Mouse (Mus musculus): Measurements from ENCODE around the gene Pou6f1. TPM values are rescaled to one million over a fixed set of nuclear protein-coding genes. Genes with fewer than 3 reads are reported as not detected.
A peak's percentile ranks its signal among the peaks of the same experiment; 100 is the strongest.

The Pou6f1 gene
- polyA plus RNA-seq (2015; fragmentation: Nextera tagmentation; extraction: Ambion mirVana), result 0.14 and 0.37 TPM in 2 replicates

- Histone ChIP-seq H3K27me3 (peaks cover 76% of the 10 kb centered on the region), H3K4me1 (replicated peaks) (peaks cover 19% of the 10 kb centered on the region), H3K9me3 (replicated peaks) (no peaks in the 10 kb centered on the region), H3K4me2 (peak within 1 kb of the TSS; percentile 85), H3K9ac (peak within 1 kb of the TSS; percentile 45; the same call in 1 of the 2 replicates), H3K27ac (replicated peaks) (no peak within 1 kb of the TSS), H3K36me3 (replicated peaks) (no peaks in the 10 kb centered on the region), H3K4me3 (replicated peaks) (peak within 1 kb of the TSS; percentile 61)
- under 1% methylated on average over 74 of the region's 76 CpGs for WGBS (ENCODE audit: insufficient replicate concordance)
- no peak for ATAC-seq (ENCODE audit: insufficient read depth)
Observed at GRCm38 (mm10) chr15:100599276-100600046, at the start of gene Pou6f1. Pou6f1 (minus strand) TSS chr15:100599984.

- no peak overlapping the region for H3K4me2 ChIP-seq
- H3K27me3 ChIP-seq, result no peaks in the 10 kb centered on the region
- ATAC-seq (ENCODE audit: insufficient read depth), result no peak
- 74% methylated on average over 6 of the region's 6 CpGs for WGBS (ENCODE audit: insufficient replicate concordance)
- H3K9me3 ChIP-seq (replicated peaks), result no peaks in the 10 kb centered on the region
- H3K4me3 ChIP-seq (replicated peaks), result no peak overlapping the region
- no peak overlapping the region for H3K9ac ChIP-seq
- no peaks in the 10 kb centered on the region for H3K4me1 ChIP-seq (replicated peaks)
- H3K27ac ChIP-seq (replicated peaks), result no peak overlapping the region
- H3K36me3 ChIP-seq (replicated peaks), result peaks cover 7% of the 10 kb centered on the region
Observed at GRCm38 (mm10) chr15:100646161-100646560, 46.4 kb upstream of the Pou6f1 start.

GRCm38 (mm10) chr15:100642451-100642850, 42.7 kb upstream of the Pou6f1 start:
- no peaks in the 10 kb centered on the region for H3K36me3 ChIP-seq (replicated peaks)
- H3K27me3 ChIP-seq, result peaks cover 18% of the 10 kb centered on the region
- H3K4me2 ChIP-seq, result no peak overlapping the region
- H3K4me1 ChIP-seq (replicated peaks), result 0 out of 2 replicates have a peak, but pooled peaks cover 3% of the 10 kb centered on the region
- no peaks in the 10 kb centered on the region for H3K9me3 ChIP-seq (replicated peaks)
- H3K4me3 ChIP-seq (replicated peaks), result no peak overlapping the region
- 79% methylated on average over 7 of the region's 7 CpGs for WGBS (ENCODE audit: insufficient replicate concordance)
- no peak overlapping the region for H3K27ac ChIP-seq (replicated peaks)
- no peak overlapping the region for H3K9ac ChIP-seq
- ATAC-seq (ENCODE audit: insufficient read depth), result no peak

GRCm38 (mm10) chr15:100641226-100641810, 41.5 kb upstream of the Pou6f1 start:
- peaks cover 14% of the 10 kb centered on the region for H3K4me1 ChIP-seq (replicated peaks)
- H3K9me3 ChIP-seq (replicated peaks), result no peaks in the 10 kb centered on the region
- no peak overlapping the region for H3K27ac ChIP-seq (replicated peaks)
- H3K4me2 ChIP-seq, result no peak overlapping the region
- WGBS (ENCODE audit: insufficient replicate concordance), result 74% methylated on average over 13 of the region's 16 CpGs
- peaks cover 29% of the 10 kb centered on the region for H3K27me3 ChIP-seq
- no peak for ATAC-seq (ENCODE audit: insufficient read depth)
- H3K36me3 ChIP-seq (replicated peaks), result no peaks in the 10 kb centered on the region
- no peak overlapping the region for H3K4me3 ChIP-seq (replicated peaks)
- H3K9ac ChIP-seq, result no peak overlapping the region

- Histone ChIP-seq H3K27me3 (peaks cover 41% of the 10 kb centered on the region), H3K27ac (replicated peaks) (no peak overlapping the region)
- 65% methylated on average over 16 of the region's 16 CpGs for WGBS (ENCODE audit: insufficient replicate concordance)
Observed at GRCm38 (mm10) chr15:100639972-100640750, 40.4 kb upstream of the Pou6f1 start.

GRCm38 (mm10) chr15:100637661-100638060, 37.9 kb upstream of the Pou6f1 start:
- H3K36me3 ChIP-seq (replicated peaks), result no peaks in the 10 kb centered on the region

More at GRCm38 (mm10) chr15:100639972-100640750, 40.4 kb upstream of the Pou6f1 start:
- no peak for ATAC-seq (ENCODE audit: insufficient read depth)
- Histone ChIP-seq H3K4me1 (replicated peaks) (peaks cover 22% of the 10 kb centered on the region), H3K4me2 (no peak overlapping the region), H3K9me3 (replicated peaks) (no peaks in the 10 kb centered on the region), H3K4me3 (replicated peaks) (no peak overlapping the region), H3K36me3 (replicated peaks) (no peaks in the 10 kb centered on the region), H3K9ac (no peak overlapping the region)

GRCm38 (mm10) chr15:100636700-100637501, 37.1 kb upstream of the Pou6f1 start, which contains the start of gene Smagp:
Smagp (minus strand) TSS chr15:100636940.
- WGBS (ENCODE audit: insufficient replicate concordance), result under 1% methylated on average over 77 of the region's 77 CpGs
- peaks cover 37% of the 10 kb centered on the region for H3K4me1 ChIP-seq (replicated peaks)
- peak within 1 kb of the TSS; percentile 24; the same call in 1 of the 2 replicates for H3K27ac ChIP-seq (replicated peaks)
- H3K9ac ChIP-seq, result peak within 1 kb of the TSS; percentile 35; the same call in 1 of the 2 replicates
- H3K9me3 ChIP-seq (replicated peaks), result no peaks in the 10 kb centered on the region
- peak; percentile 56 for ATAC-seq (ENCODE audit: insufficient read depth)
- H3K27me3 ChIP-seq, result peaks cover 60% of the 10 kb centered on the region
- no peaks in the 10 kb centered on the region for H3K36me3 ChIP-seq (replicated peaks)
- peak within 1 kb of the TSS; percentile 59 for H3K4me3 ChIP-seq (replicated peaks)
- H3K4me2 ChIP-seq, result peak within 1 kb of the TSS; percentile 71

More at GRCm38 (mm10) chr15:100637661-100638060, 37.9 kb upstream of the Pou6f1 start:
- no peak overlapping the region for H3K9ac ChIP-seq
- no peaks in the 10 kb centered on the region for H3K9me3 ChIP-seq (replicated peaks)
- WGBS (ENCODE audit: insufficient replicate concordance), result 8% methylated on average over 6 of the region's 6 CpGs
- peaks cover 29% of the 10 kb centered on the region for H3K4me1 ChIP-seq (replicated peaks)
- H3K27me3 ChIP-seq, result peaks cover 60% of the 10 kb centered on the region
- H3K4me2 ChIP-seq, result peak overlapping the region; percentile 71
- no peak for ATAC-seq (ENCODE audit: insufficient read depth)
- H3K27ac ChIP-seq (replicated peaks), result no peak overlapping the region
- peak overlapping the region; percentile 59; the same call in 1 of the 2 replicates for H3K4me3 ChIP-seq (replicated peaks)

GRCm38 (mm10) chr15:100635851-100636645, 36.3 kb upstream of the Pou6f1 start:
- Histone ChIP-seq H3K4me3 (replicated peaks) (peak overlapping the region; percentile 59), H3K36me3 (replicated peaks) (no peaks in the 10 kb centered on the region), H3K27me3 (peaks cover 60% of the 10 kb centered on the region), H3K27ac (replicated peaks) (peak overlapping the region; percentile 24; the same call in 1 of the 2 replicates), H3K4me1 (replicated peaks) (peaks cover 46% of the 10 kb centered on the region), H3K4me2 (peak overlapping the region; percentile 71), H3K9ac (peak overlapping the region; percentile 35; the same call in 1 of the 2 replicates), H3K9me3 (replicated peaks) (no peaks in the 10 kb centered on the region)
- 4% methylated on average over 38 of the region's 38 CpGs for whole genome bisulfite sequencing (ENCODE audit: insufficient replicate concordance)
- no peak for ATAC-seq (ENCODE audit: insufficient read depth)

GRCm38 (mm10) chr15:100635239-100635638, 35.5 kb upstream of the Pou6f1 start:
- no peak for ATAC-seq (ENCODE audit: insufficient read depth)
- Histone ChIP-seq H3K4me3 (replicated peaks) (no peak overlapping the region), H3K36me3 (replicated peaks) (no peaks in the 10 kb centered on the region), H3K4me2 (0 out of 2 replicates have a peak overlapping the region, but pooled peaks have one; percentile 1), H3K4me1 (replicated peaks) (peaks cover 45% of the 10 kb centered on the region), H3K9ac (no peak overlapping the region), H3K9me3 (replicated peaks) (no peaks in the 10 kb centered on the region), H3K27me3 (peaks cover 60% of the 10 kb centered on the region), H3K27ac (replicated peaks) (no peak overlapping the region)
- 10% methylated on average over 9 of the region's 9 CpGs for WGBS (ENCODE audit: insufficient replicate concordance)

Data from liver, embryonic 15.5 days (tissue).